Comparison of ENCODE assay signal across 24 mouse cellular contexts in genomic region chr5:116752096-116752495, GRCm38 (mm10).
DNase-seq lines count a peak whose midpoint lies in the region; ATAC-seq and TF ChIP-seq lines count a peak whose summit lies in the region.
"Had no signal": no experiment of that assay in that cellular context is flagged by ENCODE, and none has a peak within 500 bp of the region (broad histone marks: within the 10 kb centered on the region; RNA-seq: fewer than 3 reads in every experiment).

No protein-coding gene starts in this region.

- no peak overlapping the region for H3K27ac ChIP-seq in midbrain, embryonic 11.5 days (ENCODE audit: low read depth, low read length)
- no peak overlapping the region for H3K27ac ChIP-seq in midbrain, embryonic 15.5 days
- H3K27ac ChIP-seq in cerebellum, adult 2 months (ENCODE audit: insufficient read depth, low read length): no peak overlapping the region
- H3K27ac ChIP-seq: forebrain, embryonic 10.5 days; heart, embryonic 10.5 days; hindbrain, embryonic 15.5 days; limb, embryonic 12.5 days; liver, embryonic 12.5 days; midbrain, embryonic 10.5 days; neural tube, embryonic 13.5 days had no signal

- no peak for TF ChIP-seq POLR2A in cerebellum, adult 2 months (IDR thresholded peaks at IDR 0.05; ENCODE audit: borderline replicate concordance, insufficient read depth, low read length)

- H3K27me3 ChIP-seq in midbrain, embryonic 11.5 days (ENCODE audit: control insufficient read depth, insufficient read depth, low read length): no peaks in the 10 kb centered on the region
- no peaks in the 10 kb centered on the region for H3K27me3 ChIP-seq in midbrain, embryonic 15.5 days (replicated peaks)
- no peaks in the 10 kb centered on the region for H3K27me3 ChIP-seq in cerebellum, adult 2 months (ENCODE audit: control insufficient read depth, insufficient read depth, low read length)
- H3K27me3 ChIP-seq: hindbrain, embryonic 15.5 days; limb, embryonic 12.5 days; liver, embryonic 12.5 days; neural tube, embryonic 13.5 days had no signal

- no peak overlapping the region for H3K4me3 ChIP-seq in midbrain, embryonic 11.5 days (ENCODE audit: low read depth, low read length)
- no peak overlapping the region for H3K4me3 ChIP-seq in midbrain, embryonic 15.5 days
- H3K4me3 ChIP-seq in cerebellum, adult 2 months (replicated peaks; ENCODE audit: insufficient read depth, low read depth, low read length): no peak overlapping the region
- H3K4me3 ChIP-seq: forebrain, embryonic 10.5 days; heart, embryonic 10.5 days; hindbrain, embryonic 15.5 days; limb, embryonic 12.5 days; liver, embryonic 12.5 days; midbrain, embryonic 10.5 days; myocyte; neural tube, embryonic 13.5 days had no signal

- no peak for TF ChIP-seq CTCF in cerebellum, adult 2 months (IDR thresholded peaks at IDR 0.05; ENCODE audit: borderline replicate concordance, insufficient read depth, low read depth, low read length)

- WGBS in midbrain, embryonic 11.5 days: 69% methylated on average over 1 of the region's 1 CpGs
- WGBS in midbrain, embryonic 15.5 days: 50% methylated on average over 1 of the region's 1 CpGs
- 12% methylated on average over 1 of the region's 1 CpGs for WGBS in cerebellum, adult 2 months

- H3K4me2 ChIP-seq in midbrain, embryonic 11.5 days: no peak overlapping the region
- H3K4me2 ChIP-seq in midbrain, embryonic 15.5 days: no peak overlapping the region
- H3K4me2 ChIP-seq: hindbrain, embryonic 15.5 days; limb, embryonic 12.5 days; liver, embryonic 12.5 days; neural tube, embryonic 13.5 days had no signal

- H3K4me1 ChIP-seq in midbrain, embryonic 11.5 days (ENCODE audit: control insufficient read depth, insufficient read depth, low read length): no peaks in the 10 kb centered on the region
- no peaks in the 10 kb centered on the region for H3K4me1 ChIP-seq in midbrain, embryonic 15.5 days
- peaks cover 4% of the 10 kb centered on the region; the same call in 1 of the 2 replicates for H3K4me1 ChIP-seq in cerebellum, adult 2 months (ENCODE audit: control insufficient read depth, insufficient read depth, low read length)
- H3K4me1 ChIP-seq: forebrain, embryonic 10.5 days; heart, embryonic 10.5 days; hindbrain, embryonic 15.5 days; limb, embryonic 12.5 days; liver, embryonic 12.5 days; midbrain, embryonic 10.5 days; neural tube, embryonic 13.5 days had no signal

- no peaks in the 10 kb centered on the region for H3K36me3 ChIP-seq in midbrain, embryonic 11.5 days (ENCODE audit: control insufficient read depth, insufficient read depth, low read length)
- no peaks in the 10 kb centered on the region for H3K36me3 ChIP-seq in midbrain, embryonic 15.5 days (replicated peaks)
- H3K36me3 ChIP-seq: forebrain, embryonic 10.5 days; heart, embryonic 10.5 days; hindbrain, embryonic 15.5 days; limb, embryonic 12.5 days; liver, embryonic 12.5 days; midbrain, embryonic 10.5 days; neural tube, embryonic 13.5 days had no signal

- no peak for ATAC-seq in midbrain, embryonic 11.5 days (ENCODE audit: low FRiP score)
- no peak for ATAC-seq in midbrain, embryonic 15.5 days (replicated peaks)
- ATAC-seq: intestine, embryonic 16.5 days; liver, embryonic 12.5 days had no signal

- peak; percentile 49 for DNase-seq in midbrain, embryonic 11.5 days (ENCODE audit: low spot score, missing footprints)
- peak; percentile 15 to 39 for DNase-seq in cerebellum, adult 2 months
- DNase-seq in cerebellum, postnatal 10 days: peak; percentile 71 to 74
- DNase-seq in retina, postnatal 1 day: peak; percentile 95
- no peak for DNase-seq in MN1 (ENCODE audit: low spot score)
- DNase-seq in embryo, embryonic 10 days (ENCODE audit: low spot score): no peak
- DNase-seq: adrenal gland, postnatal 10 days; gastrocnemius, postnatal 36 days; kidney, adult 9 months; kidney, postnatal 14 days; lung, adult 18-20 months; lung, postnatal 10 days; right cerebral cortex, postnatal 25 days; spleen, adult 18-20 months had no signal

- H3K9ac ChIP-seq in midbrain, embryonic 11.5 days (ENCODE audit: low read length): no peak overlapping the region
- no peak overlapping the region for H3K9ac ChIP-seq in midbrain, embryonic 15.5 days
- H3K9ac ChIP-seq: hindbrain, embryonic 15.5 days; limb, embryonic 12.5 days; liver, embryonic 12.5 days; neural tube, embryonic 13.5 days had no signal

- H3K9me3 ChIP-seq in midbrain, embryonic 11.5 days (ENCODE audit: control insufficient read depth, low read length): no peaks in the 10 kb centered on the region
- H3K9me3 ChIP-seq in midbrain, embryonic 15.5 days: no peaks in the 10 kb centered on the region
- H3K9me3 ChIP-seq: forebrain, embryonic 10.5 days; heart, embryonic 10.5 days; hindbrain, embryonic 15.5 days; limb, embryonic 12.5 days; liver, embryonic 12.5 days; neural tube, embryonic 13.5 days had no signal

Comparison
In these comparisons a context has a peak if more than half of its experiments do, and no peak if none do; other contexts are left out.
1. DNase-seq: peak in midbrain, embryonic 11.5 days (single experiment), cerebellum, adult 2 months (2 of 2), cerebellum, postnatal 10 days (2 of 2) and retina, postnatal 1 day (single experiment); none in MN1 (single experiment) and embryo, embryonic 10 days (single experiment).